Mouse (Mus musculus) neural tube, embryonic 14.5 days (tissue): ENCODE measurements around the gene Smoc1. TPM values are rescaled to one million over a fixed set of nuclear protein-coding genes. Genes with fewer than 3 reads are reported as not detected.

Source experiments
- ATAC-seq: fragments of 200-750 bp; cut with Nextera tagmentation; 2 replicates; pipeline ENCODE4 v1.8.0; 2017; ENCODE audit warnings: low read depth, mild to moderate bottlenecking, moderate TSS enrichment, moderate library complexity
- H3K27ac ChIP-seq: fragments of 300-500 bp; sonication (generic); 2 replicates; pipeline ENCODE4 v1.5.1; 2014; ENCODE audit warnings: low read depth, mild to moderate bottlenecking, control low read depth, low read length, moderate library complexity, mixed read lengths
- H3K27me3 ChIP-seq: fragments of 300-500 bp; sonication (generic); 2 replicates; pipeline ENCODE4 v1.6.1; 2014; ENCODE audit warnings: low read length; ENCODE audit not compliant: control insufficient read depth, insufficient read depth
- H3K36me3 ChIP-seq: fragments of 300-500 bp; sonication (generic); 2 replicates; pipeline ENCODE4 v1.6.1; 2014; ENCODE audit warnings: low read length, mixed read lengths; ENCODE audit not compliant: control insufficient read depth, insufficient read depth
- H3K4me1 ChIP-seq: fragments of 300-500 bp; sonication (generic); 2 replicates; pipeline ENCODE4 v1.6.1; 2014; ENCODE audit warnings: low read length; ENCODE audit not compliant: control insufficient read depth, insufficient read depth
- H3K4me2 ChIP-seq: fragments of 300-500 bp; sonication (generic); 2 replicates; pipeline ENCODE4 v1.6.1; 2014; ENCODE audit warnings: mild to moderate bottlenecking, low read depth, low read length, control low read depth
- H3K4me3 ChIP-seq: fragments of 300-500 bp; sonication (generic); 2 replicates; pipeline ENCODE4 v1.5.1; 2014; ENCODE audit warnings: low read depth, low read length, control low read depth, mixed read lengths
- H3K9ac ChIP-seq: fragments of 300-500 bp; sonication (generic); replicated peaks from 2 replicates; pipeline ENCODE4 v1.6.1; 2014; ENCODE audit warnings: low read depth, mild to moderate bottlenecking, control low read depth, low read length, mixed read lengths
- H3K9me3 ChIP-seq: fragments of 300-500 bp; sonication (generic); 2 replicates; pipeline ENCODE4 v1.6.1; 2016; ENCODE audit warnings: low read length; ENCODE audit not compliant: control insufficient read depth
- WGBS: fragments of 180-500 bp; shearing (Covaris S2); extraction: QIAGEN DNeasy Blood & Tissue Kit; methylation state at CpG from one replicate; pipeline ENCODE4 v1.1.7; 2014; 5-methylcytosine and 5-hydroxymethylcytosine counted together
- polyA plus RNA-seq: library from polyadenylated mRNA; unstranded; fragments of >200 nt; fragmentation: Nextera tagmentation; extraction: Ambion mirVana; gene quantifications from 2 replicates; pipeline ENCODE4 v1.2.1, GENCODE M21; 2014

The Smoc1 gene
- polyA plus RNA-seq, 1 experiment from 2014 or later = 10.1 TPM

GRCm38 (mm10) chr12:81168494-81168893, 141.9 kb downstream of the Smoc1 start:
- WGBS = 64% methylated on average over 2 of the region's 2 CpGs

GRCm38 (mm10) chr12:81170076-81170475, 143.5 kb downstream of the Smoc1 start:
- H3K36me3 ChIP-seq = no peaks in the 10 kb centered on the region
- no peak for ATAC-seq
- 96% methylated on average over 2 of the region's 2 CpGs for WGBS
- H3K27me3 ChIP-seq = no peaks in the 10 kb centered on the region
- no peak overlapping the region for H3K4me2 ChIP-seq
- no peaks in the 10 kb centered on the region for H3K9me3 ChIP-seq
- H3K9ac ChIP-seq = no peak overlapping the region
- H3K27ac ChIP-seq = no peak overlapping the region
- H3K4me1 ChIP-seq = peaks cover 9% of the 10 kb centered on the region; the same call in 1 of the 2 replicates
- no peak overlapping the region for H3K4me3 ChIP-seq

More at GRCm38 (mm10) chr12:81168494-81168893, 141.9 kb downstream of the Smoc1 start:
- Histone ChIP-seq H3K27ac (no peak overlapping the region), H3K36me3 (no peaks in the 10 kb centered on the region), H3K27me3 (no peaks in the 10 kb centered on the region), H3K4me1 (peaks cover 9% of the 10 kb centered on the region; the same call in 1 of the 2 replicates), H3K4me3 (no peak overlapping the region), H3K9me3 (no peaks in the 10 kb centered on the region), H3K9ac (no peak overlapping the region), H3K4me2 (no peak overlapping the region)
- ATAC-seq = no peak

GRCm38 (mm10) chr12:81173011-81173410, 146.4 kb downstream of the Smoc1 start:
- no peaks in the 10 kb centered on the region for H3K4me1 ChIP-seq
- no peak overlapping the region for H3K4me3 ChIP-seq
- no peak for ATAC-seq
- H3K9ac ChIP-seq = no peak overlapping the region
- H3K9me3 ChIP-seq = no peaks in the 10 kb centered on the region
- no peak overlapping the region for H3K4me2 ChIP-seq
- WGBS = 87% methylated on average over 3 of the region's 3 CpGs
- H3K27me3 ChIP-seq = no peaks in the 10 kb centered on the region
- no peak overlapping the region for H3K27ac ChIP-seq
- H3K36me3 ChIP-seq = no peaks in the 10 kb centered on the region

GRCm38 (mm10) chr12:81173893-81174292, 147.3 kb downstream of the Smoc1 start:
- no peak for ATAC-seq
- Histone ChIP-seq H3K4me2 (no peak overlapping the region), H3K27me3 (no peaks in the 10 kb centered on the region), H3K9ac (no peak overlapping the region), H3K4me3 (no peak overlapping the region), H3K4me1 (no peaks in the 10 kb centered on the region), H3K27ac (no peak overlapping the region), H3K9me3 (no peaks in the 10 kb centered on the region), H3K36me3 (no peaks in the 10 kb centered on the region)
- 95% methylated on average over 4 of the region's 4 CpGs for WGBS

GRCm38 (mm10) chr12:81175252-81175651, 148.6 kb downstream of the Smoc1 start:
- Histone ChIP-seq H3K4me3 (no peak overlapping the region), H3K27ac (no peak overlapping the region), H3K27me3 (no peaks in the 10 kb centered on the region), H3K9me3 (no peaks in the 10 kb centered on the region), H3K36me3 (no peaks in the 10 kb centered on the region), H3K4me1 (no peaks in the 10 kb centered on the region), H3K9ac (no peak overlapping the region), H3K4me2 (no peak overlapping the region)
- 72% methylated on average over 9 of the region's 9 CpGs for WGBS
- no peak for ATAC-seq

- H3K4me1 ChIP-seq = no peaks in the 10 kb centered on the region
- WGBS = 49% methylated on average over 3 of the region's 3 CpGs
- no peaks in the 10 kb centered on the region for H3K9me3 ChIP-seq
- H3K4me3 ChIP-seq = no peak overlapping the region
- H3K4me2 ChIP-seq = no peak overlapping the region
- ATAC-seq = peak; percentile 54; the same call in 1 of the 2 replicates
- no peaks in the 10 kb centered on the region for H3K27me3 ChIP-seq
- H3K27ac ChIP-seq = no peak overlapping the region
- H3K9ac ChIP-seq = no peak overlapping the region
- H3K36me3 ChIP-seq = no peaks in the 10 kb centered on the region
Measured at GRCm38 (mm10) chr12:81182073-81182472, 155.5 kb downstream of the Smoc1 start.

- Histone ChIP-seq H3K27me3 (no peaks in the 10 kb centered on the region), H3K4me1 (no peaks in the 10 kb centered on the region), H3K4me2 (no peak overlapping the region), H3K4me3 (no peak overlapping the region), H3K36me3 (no peaks in the 10 kb centered on the region), H3K27ac (no peak overlapping the region), H3K9ac (no peak overlapping the region), H3K9me3 (no peaks in the 10 kb centered on the region)
- 87% methylated on average over 2 of the region's 2 CpGs for WGBS
- ATAC-seq = no peak
Measured at GRCm38 (mm10) chr12:81184967-81185366, 158.4 kb downstream of the Smoc1 start.

GRCm38 (mm10) chr12:81186081-81186480, 159.5 kb downstream of the Smoc1 start:
- no peaks in the 10 kb centered on the region for H3K36me3 ChIP-seq
- no peaks in the 10 kb centered on the region for H3K4me1 ChIP-seq
- H3K9ac ChIP-seq = no peak overlapping the region
- 98% methylated on average over 4 of the region's 4 CpGs for WGBS
- H3K27ac ChIP-seq = no peak overlapping the region
- H3K4me3 ChIP-seq = no peak overlapping the region
- no peak overlapping the region for H3K4me2 ChIP-seq
- no peaks in the 10 kb centered on the region for H3K9me3 ChIP-seq
- no peaks in the 10 kb centered on the region for H3K27me3 ChIP-seq
- ATAC-seq = no peak

- H3K36me3 ChIP-seq = no peaks in the 10 kb centered on the region
- no peak for ATAC-seq
- H3K4me2 ChIP-seq = no peak overlapping the region
- H3K9ac ChIP-seq = no peak overlapping the region
- no peaks in the 10 kb centered on the region for H3K9me3 ChIP-seq
- H3K27me3 ChIP-seq = no peaks in the 10 kb centered on the region
- no peak overlapping the region for H3K27ac ChIP-seq
- H3K4me3 ChIP-seq = no peak overlapping the region
- WGBS = 97% methylated on average over 3 of the region's 3 CpGs
- H3K4me1 ChIP-seq = no peaks in the 10 kb centered on the region
Measured at GRCm38 (mm10) chr12:81186668-81187067, 160.1 kb downstream of the Smoc1 start.
